Mouse (Mus musculus) cerebellum, adult 2 months (tissue): Measurements from ENCODE around the gene Atp2a3.

ENCODE experiments used
- CTCF ChIP-seq: fragments of 200-500 bp; IDR thresholded peaks from 2 replicates; pipeline ENCODE4 v1.5.1; 2011; ENCODE audit warnings: low read depth, mild to moderate bottlenecking, control low read depth, low read length, moderate library complexity, borderline replicate concordance; ENCODE audit not compliant: insufficient read depth
- POLR2A ChIP-seq: fragments of 200-500 bp; IDR thresholded peaks from 2 replicates; pipeline ENCODE4 v1.6.1; 2011; ENCODE audit warnings: low read length, control low read depth, borderline replicate concordance; ENCODE audit not compliant: insufficient read depth

DNA sequence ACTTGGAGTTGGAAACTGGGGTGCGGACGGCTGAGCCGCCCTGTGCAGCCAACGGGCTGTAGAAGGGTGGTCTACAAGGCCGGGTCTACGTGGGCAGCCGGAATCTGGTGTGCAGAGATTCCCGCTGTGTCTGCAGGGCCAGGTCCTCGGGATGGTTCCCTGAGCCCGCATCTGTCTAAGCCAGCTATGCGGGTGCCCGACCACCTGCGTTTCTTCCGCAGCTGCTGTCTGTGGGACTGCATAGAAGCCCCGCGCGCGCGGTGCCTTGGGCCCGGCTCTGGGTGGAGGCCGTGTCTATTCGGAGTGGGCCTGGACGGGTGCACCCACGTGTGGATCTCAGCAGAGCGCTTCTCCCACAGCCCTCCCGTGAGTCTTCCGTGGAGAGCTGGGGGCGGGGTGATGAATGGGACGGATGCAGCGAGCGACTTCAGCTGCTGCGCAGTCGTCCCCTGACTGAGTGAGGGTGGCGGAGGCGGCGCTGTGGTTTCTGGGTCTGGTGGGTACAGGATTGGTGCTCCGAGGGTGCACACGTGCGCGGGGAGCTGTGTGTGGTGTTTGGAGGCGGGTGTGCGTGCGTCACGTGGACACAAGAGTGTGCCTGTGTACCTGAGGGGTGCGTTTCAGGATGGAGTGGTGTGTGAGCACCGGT lies 58.3 kb downstream of the Atp2a3 start:
- TF ChIP-seq CTCF, result no peak
- TF ChIP-seq POLR2A, result no peak
